Comparison of ENCODE assay signal across 12 mouse cellular contexts in the genomic region with DNA sequence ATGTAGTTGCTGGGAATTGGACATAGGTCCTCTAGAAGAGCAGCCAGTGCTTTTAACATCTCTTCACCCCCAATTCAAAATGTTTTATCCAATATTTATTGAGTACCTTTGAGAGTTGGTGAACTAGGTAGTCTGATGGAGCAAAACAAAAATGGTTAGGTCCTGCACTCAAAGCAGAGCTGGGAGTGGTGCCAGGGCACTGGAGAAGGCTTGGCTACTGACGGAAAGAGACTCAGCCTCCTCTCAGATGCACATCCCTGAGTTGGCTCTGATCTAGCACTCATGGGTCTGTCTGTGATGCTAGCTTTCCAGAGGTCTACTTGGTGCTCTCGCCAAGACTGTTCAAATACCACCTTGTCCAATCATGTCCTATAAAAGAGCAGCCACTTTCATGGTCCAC.
"Had no signal": no experiment of that assay in that cellular context is flagged by ENCODE, and none has a peak within 500 bp of the region (broad histone marks: within the 10 kb centered on the region; RNA-seq: fewer than 3 reads in every experiment).

No protein-coding gene starts in this region.

- DNase-seq: retina, postnatal 1 day; right cerebral cortex, adult 18-20 months; right cerebral cortex, postnatal 14 days; right cerebral cortex, postnatal 25 days; right cerebral cortex, postnatal 4 days; spleen, adult 18-20 months; thymus, adult 18-20 months; thymus, adult 2 months; thymus, postnatal 14 days; thymus, postnatal 25 days; thymus, postnatal 36 days; thymus, postnatal 4 days had no signal
